Mouse (Mus musculus) forebrain, embryonic 14.5 days (tissue): ENCODE data around the gene Galns. TPM values are rescaled to one million over a fixed set of nuclear protein-coding genes. Genes with fewer than 3 reads are reported as not detected.
"Not testable (repeated sequence)": the region's sequence is repeated elsewhere in the genome, so short reads cannot be mapped to it uniquely, and the experiment has no call there.

ENCODE experiments used
- ATAC-seq: fragments of 200-750 bp; cut with Nextera tagmentation; 2 replicates; pipeline ENCODE4 v1.8.0; 2017; ENCODE audit warnings: mild to moderate bottlenecking, moderate library complexity
- DNase-seq: peaks from one replicate; pipeline ENCODE4 v3.0.0-alpha.2; 2015; ENCODE audit warnings: low spot score
- H3K27ac ChIP-seq: fragments of 300-500 bp; sonication (generic); 2 replicates; pipeline ENCODE4 v1.5.1; 2014; ENCODE audit warnings: low read depth, mild to moderate bottlenecking, control low read depth, low read length, moderate library complexity
- H3K27me3 ChIP-seq: fragments of 300-500 bp; sonication (generic); replicated peaks from 2 replicates; pipeline ENCODE4 v1.6.1; 2014; ENCODE audit warnings: low read length, control low read depth, mixed read lengths; ENCODE audit not compliant: control insufficient read depth, insufficient read depth
- H3K36me3 ChIP-seq: fragments of 300-500 bp; sonication (generic); 2 replicates; pipeline ENCODE4 v1.6.1; 2014; ENCODE audit warnings: low read length, control low read depth; ENCODE audit not compliant: control insufficient read depth, insufficient read depth
- H3K4me1 ChIP-seq: fragments of 300-500 bp; sonication (generic); 2 replicates; pipeline ENCODE4 v1.6.1; 2014; ENCODE audit warnings: antibody characterized with exemption, low read length, control low read depth; ENCODE audit not compliant: control insufficient read depth, insufficient read depth
- H3K4me2 ChIP-seq: fragments of 300-500 bp; sonication (generic); 2 replicates; pipeline ENCODE4 v1.6.1; 2014; ENCODE audit warnings: mild to moderate bottlenecking, control low read depth, low read length
- H3K4me3 ChIP-seq: fragments of 300-500 bp; sonication (generic); 2 replicates; pipeline ENCODE4 v1.5.1; 2014; ENCODE audit warnings: low read depth, low read length, control low read depth
- H3K9ac ChIP-seq: fragments of 300-500 bp; sonication (generic); 2 replicates; pipeline ENCODE4 v1.6.1; 2014; ENCODE audit warnings: mild to moderate bottlenecking, low read length, control low read depth, moderate library complexity
- H3K9me3 ChIP-seq: fragments of 300-500 bp; sonication (generic); replicated peaks from 2 replicates; pipeline ENCODE4 v1.6.1; 2016; ENCODE audit warnings: low read length, control low read depth, mixed read lengths; ENCODE audit not compliant: control insufficient read depth
- WGBS: fragments of 180-500 bp; shearing (Covaris S2); extraction: QIAGEN DNeasy Blood & Tissue Kit; methylation state at CpG from one replicate; pipeline ENCODE4 v1.1.7; 2014; 5-methylcytosine and 5-hydroxymethylcytosine counted together
- polyA plus RNA-seq: library from polyadenylated mRNA; unstranded; fragments of >200 nt; fragmentation: Nextera tagmentation; extraction: Ambion mirVana; gene quantifications from 2 replicates; pipeline ENCODE4 v1.2.1, GENCODE M21; 2014

Gene Galns
- polyA plus RNA-seq, 1 experiment from 2014 or later = 3.5 TPM

DNA sequence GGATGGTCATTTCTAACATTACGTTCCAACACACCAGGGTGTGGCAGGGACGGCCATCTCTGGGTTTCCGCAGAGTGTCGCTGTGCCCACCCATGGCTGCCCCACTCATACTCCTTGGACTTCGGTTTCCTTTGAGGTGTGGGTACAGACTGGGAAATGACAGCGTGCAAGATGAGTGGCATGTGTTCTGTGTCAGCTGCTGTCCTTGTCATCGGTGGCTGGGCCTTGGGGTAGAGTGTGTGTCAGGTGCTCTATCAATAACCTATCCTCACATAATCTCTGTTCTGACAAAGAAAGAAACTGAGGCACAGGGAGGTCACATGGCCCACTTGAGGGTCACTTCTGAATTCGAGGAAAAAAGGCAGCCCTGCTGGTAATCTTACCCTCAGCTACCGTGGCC, 26.0 kb upstream of the Galns start:
- Histone ChIP-seq H3K4me2 (no peak overlapping the region), H3K4me3 (no peak overlapping the region), H3K36me3 (peaks cover 58% of the 10 kb centered on the region), H3K9me3 (no peaks in the 10 kb centered on the region), H3K9ac (no peak overlapping the region), H3K27ac (no peak overlapping the region), H3K27me3 (no peaks in the 10 kb centered on the region), H3K4me1 (peaks cover 9% of the 10 kb centered on the region)
- ATAC-seq (no peak), DNase-seq (no peak)
- WGBS = 87% methylated on average over 9 of the region's 9 CpGs

DNA sequence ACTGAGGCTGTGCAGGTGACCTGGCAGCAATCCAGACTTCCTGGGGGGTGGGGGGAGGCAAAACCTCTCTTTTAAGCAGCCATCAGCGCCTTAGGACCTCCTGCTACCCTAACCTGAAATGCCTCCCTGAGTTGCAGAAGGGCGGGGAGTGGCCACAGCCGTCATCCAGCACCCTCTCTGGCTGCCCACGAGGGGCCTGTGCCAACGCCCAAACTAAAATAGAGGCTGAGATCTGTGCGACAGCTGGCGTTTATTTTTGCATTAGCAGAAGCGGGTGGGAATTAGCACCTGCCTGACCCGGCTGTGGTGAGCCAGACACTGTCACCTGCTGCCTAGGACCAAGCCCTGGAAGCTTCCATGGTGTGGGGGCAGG, 25.5 kb upstream of the Galns start:
- Histone ChIP-seq H3K27me3 (no peaks in the 10 kb centered on the region), H3K4me3 (no peak overlapping the region), H3K36me3 (peaks cover 56% of the 10 kb centered on the region), H3K27ac (no peak overlapping the region), H3K9me3 (no peaks in the 10 kb centered on the region), H3K4me1 (peaks cover 9% of the 10 kb centered on the region), H3K9ac (no peak overlapping the region), H3K4me2 (no peak overlapping the region)
- WGBS = 62% methylated on average over 9 of the region's 9 CpGs
- ATAC-seq = no peak
- no peak for DNase-seq

DNA sequence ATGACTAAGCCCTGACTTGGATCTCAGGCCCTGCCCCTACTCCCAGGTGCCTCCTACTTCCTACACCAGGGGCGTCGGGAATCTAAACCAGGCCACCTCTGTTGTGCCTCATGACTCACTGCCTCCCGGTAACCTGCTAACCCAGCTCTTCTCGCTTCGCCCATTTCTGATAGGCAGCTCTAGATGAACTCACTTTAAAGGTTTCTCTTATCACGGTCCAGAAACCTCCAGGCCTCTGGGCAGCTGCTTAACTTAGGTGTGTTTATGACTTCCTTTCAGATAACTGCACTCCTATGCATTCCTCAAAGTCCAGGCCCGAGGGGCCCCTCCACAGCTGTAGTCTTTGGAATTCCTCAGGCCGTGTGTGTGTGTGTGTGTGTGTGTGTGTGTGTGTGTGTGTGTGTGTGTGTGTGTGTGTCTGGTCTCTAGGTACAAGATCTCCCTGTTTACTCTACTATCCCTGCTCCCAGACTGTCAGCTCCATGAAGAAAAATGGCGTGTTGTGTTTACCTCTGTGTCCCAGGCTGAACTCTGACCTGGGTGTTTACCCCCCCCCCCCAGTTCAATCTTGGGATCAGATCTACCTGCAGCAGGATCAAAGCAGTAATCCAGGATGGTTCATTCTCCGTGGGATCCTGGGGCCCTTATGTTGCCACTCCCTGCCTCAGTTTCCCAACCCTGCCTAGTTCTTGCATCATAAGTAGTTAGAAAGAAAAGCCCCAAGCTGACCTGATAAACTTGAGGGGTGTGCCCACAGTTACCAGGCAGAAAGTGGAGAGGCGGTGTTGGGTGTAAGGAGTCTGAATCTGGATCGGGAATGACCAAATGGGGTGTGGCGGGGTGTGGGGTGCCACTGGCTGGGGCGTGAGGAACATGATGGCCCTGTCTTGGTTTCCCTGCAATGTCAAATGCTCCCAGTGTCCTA, 24.9 kb upstream of the Galns start:
- H3K9me3 ChIP-seq = no peaks in the 10 kb centered on the region
- ATAC-seq = no peak
- H3K4me3 ChIP-seq = no peak overlapping the region
- H3K27me3 ChIP-seq = no peaks in the 10 kb centered on the region
- H3K36me3 ChIP-seq = peaks cover 56% of the 10 kb centered on the region
- DNase-seq = no peak
- H3K4me1 ChIP-seq = peaks cover 9% of the 10 kb centered on the region
- 80% methylated on average over 14 of the region's 14 CpGs for WGBS
- no peak overlapping the region for H3K9ac ChIP-seq
- no peak overlapping the region for H3K27ac ChIP-seq
- H3K4me2 ChIP-seq = no peak overlapping the region

GRCm38 (mm10) chr8:122633205-122633604, 21.9 kb upstream of the Galns start:
- no peaks in the 10 kb centered on the region for H3K9me3 ChIP-seq
- no peak overlapping the region for H3K27ac ChIP-seq
- ATAC-seq (no peak), DNase-seq (no peak)
- H3K4me3 ChIP-seq = no peak overlapping the region
- 89% methylated on average over 14 of the region's 14 CpGs for WGBS
- no peak overlapping the region for H3K9ac ChIP-seq
- no peaks in the 10 kb centered on the region for H3K4me1 ChIP-seq
- peaks cover 60% of the 10 kb centered on the region for H3K36me3 ChIP-seq
- no peak overlapping the region for H3K4me2 ChIP-seq
- no peaks in the 10 kb centered on the region for H3K27me3 ChIP-seq

- not testable (repeated sequence) for DNase-seq, H3K4me2 ChIP-seq, H3K27ac ChIP-seq, H3K4me1 ChIP-seq, H3K4me3 ChIP-seq, H3K9me3 ChIP-seq, H3K9ac ChIP-seq, ATAC-seq, H3K27me3 ChIP-seq
- peaks cover 55% of the 10 kb centered on the region for H3K36me3 ChIP-seq
- 76% methylated on average over 3 of the region's 3 CpGs for WGBS
Measured at GRCm38 (mm10) chr8:122632134-122632533, 20.9 kb upstream of the Galns start.

DNA sequence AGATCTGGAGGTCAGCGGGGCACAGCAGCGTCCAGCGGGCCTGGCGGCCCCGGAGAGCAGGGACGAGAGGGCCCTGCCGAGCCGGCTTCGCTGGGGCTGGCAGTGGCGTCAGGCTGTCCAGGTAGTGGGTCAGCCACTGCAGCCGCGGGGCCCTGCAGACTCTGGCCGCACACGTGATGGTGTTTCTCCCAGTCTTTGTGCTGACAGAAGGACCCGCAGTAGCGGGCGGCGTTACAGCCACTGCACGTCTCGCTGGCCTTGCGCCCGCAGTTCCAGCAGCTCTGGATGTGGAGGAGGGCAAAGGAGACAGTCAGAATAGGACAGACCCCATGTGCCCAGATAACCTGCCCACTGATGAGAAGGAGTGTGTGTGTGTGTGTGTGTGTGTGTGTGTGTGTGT, 19.4 kb upstream of the Galns start:
- Histone ChIP-seq H3K36me3 (peaks cover 50% of the 10 kb centered on the region), H3K9ac (no peak overlapping the region; the same call in 1 of the 2 replicates), H3K4me2 (0 out of 2 replicates have a peak overlapping the region, but pooled peaks have one; percentile 16), H3K27me3 (no peaks in the 10 kb centered on the region), H3K9me3 (no peaks in the 10 kb centered on the region), H3K4me3 (no peak overlapping the region), H3K27ac (no peak overlapping the region), H3K4me1 (no peaks in the 10 kb centered on the region)
- ATAC-seq = no peak
- no peak for DNase-seq
- 59% methylated on average over 22 of the region's 22 CpGs for WGBS

GRCm38 (mm10) chr8:122629388-122629787, 18.1 kb upstream of the Galns start:
- ATAC-seq = no peak
- 15% methylated on average over 10 of the region's 10 CpGs for WGBS
- H3K36me3 ChIP-seq = peaks cover 37% of the 10 kb centered on the region

GRCm38 (mm10) chr8:122626896-122627295, 15.6 kb upstream of the Galns start:
- Histone ChIP-seq H3K9ac (no peak overlapping the region), H3K4me1 (no peaks in the 10 kb centered on the region), H3K36me3 (peaks cover 19% of the 10 kb centered on the region), H3K4me3 (no peak overlapping the region), H3K27ac (no peak overlapping the region), H3K4me2 (no peak overlapping the region), H3K27me3 (no peaks in the 10 kb centered on the region), H3K9me3 (no peaks in the 10 kb centered on the region)
- WGBS = 80% methylated on average over 2 of the region's 2 CpGs
- no peak for ATAC-seq
- DNase-seq = no peak

More at GRCm38 (mm10) chr8:122629388-122629787, 18.1 kb upstream of the Galns start:
- no peak overlapping the region for H3K4me3 ChIP-seq
- no peak overlapping the region for H3K9ac ChIP-seq
- no peak overlapping the region for H3K4me2 ChIP-seq
- no peaks in the 10 kb centered on the region for H3K4me1 ChIP-seq
- no peaks in the 10 kb centered on the region for H3K27me3 ChIP-seq
- no peak overlapping the region for H3K27ac ChIP-seq
- DNase-seq = no peak
- no peaks in the 10 kb centered on the region for H3K9me3 ChIP-seq

DNA sequence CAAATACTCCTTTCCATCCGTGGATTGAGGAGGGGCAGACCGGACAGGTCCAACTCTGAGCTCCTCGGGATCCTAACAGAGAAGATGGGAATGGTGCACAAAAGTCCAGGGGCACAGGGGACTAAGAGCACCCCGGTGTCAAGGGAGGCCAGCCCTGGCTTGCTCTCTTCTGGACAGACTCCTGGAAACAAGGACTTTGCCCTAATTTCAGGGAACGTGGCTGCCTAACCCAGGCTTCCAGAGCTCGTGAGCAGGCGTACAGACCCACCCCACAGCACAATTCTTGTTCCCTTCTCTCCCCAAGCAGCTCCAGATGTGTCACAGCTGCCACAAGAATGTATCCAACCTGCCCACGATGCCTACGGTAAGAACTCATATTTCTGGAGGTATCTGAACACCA, 14.5 kb upstream of the Galns start:
- WGBS = 84% methylated on average over 9 of the region's 9 CpGs

More for the DNA sequence above, 14.5 kb upstream of the Galns start:
- H3K27me3 ChIP-seq = no peaks in the 10 kb centered on the region
- ATAC-seq (no peak), DNase-seq (no peak)
- no peaks in the 10 kb centered on the region for H3K9me3 ChIP-seq
- H3K4me1 ChIP-seq = no peaks in the 10 kb centered on the region
- peaks cover 16% of the 10 kb centered on the region; the same call in 1 of the 2 replicates for H3K36me3 ChIP-seq
- H3K9ac ChIP-seq = no peak overlapping the region
- H3K27ac ChIP-seq = no peak overlapping the region
- H3K4me3 ChIP-seq = no peak overlapping the region
- no peak overlapping the region for H3K4me2 ChIP-seq
